Mouse (Mus musculus) embryonic facial prominence, embryonic 14.5 days (tissue): Measurements from ENCODE around the gene Trpm8. TPM values are rescaled to one million over a fixed set of nuclear protein-coding genes. Genes with fewer than 3 reads are reported as not detected.
A peak's percentile ranks its signal among the peaks of the same experiment; 100 is the strongest.

ENCODE experiments used
- ATAC-seq: fragments of 200-750 bp; cut with Nextera tagmentation; 2 replicates; pipeline ENCODE4 v1.8.0; 2017; ENCODE audit warnings: low read depth, moderate number of reproducible peaks, moderate TSS enrichment
- DNase-seq: peaks from one replicate; pipeline ENCODE4 v3.0.0-alpha.2; 2015; ENCODE audit warnings: low spot score
- H3K27ac ChIP-seq: fragments of 300-500 bp; sonication (generic); replicated peaks from 2 replicates; pipeline ENCODE4 v1.5.1; 2014; ENCODE audit warnings: low read depth, mild to moderate bottlenecking, low read length, moderate library complexity
- H3K27me3 ChIP-seq: fragments of 300-500 bp; sonication (generic); replicated peaks from 2 replicates; pipeline ENCODE4 v1.6.1; 2014; ENCODE audit warnings: low read length; ENCODE audit not compliant: control insufficient read depth, insufficient read depth
- H3K36me3 ChIP-seq: fragments of 300-500 bp; sonication (generic); 2 replicates; pipeline ENCODE4 v1.6.1; 2014; ENCODE audit warnings: low read length, mixed read lengths; ENCODE audit not compliant: control insufficient read depth, insufficient read depth
- H3K4me1 ChIP-seq: fragments of 300-500 bp; sonication (generic); 2 replicates; pipeline ENCODE4 v1.6.1; 2014; ENCODE audit warnings: antibody characterized with exemption, low read length; ENCODE audit not compliant: control insufficient read depth, insufficient read depth
- H3K4me2 ChIP-seq: fragments of 300-500 bp; sonication (generic); 2 replicates; pipeline ENCODE4 v1.6.1; 2014; ENCODE audit warnings: low read depth, mild to moderate bottlenecking, low read length, moderate library complexity, mixed read lengths
- H3K4me3 ChIP-seq: fragments of 300-500 bp; sonication (generic); 2 replicates; pipeline ENCODE4 v1.5.1; 2014; ENCODE audit warnings: low read depth, mild to moderate bottlenecking, low read length
- H3K9ac ChIP-seq: fragments of 300-500 bp; sonication (generic); 2 replicates; pipeline ENCODE4 v1.6.1; 2014; ENCODE audit warnings: low read depth, mild to moderate bottlenecking, low read length, moderate library complexity, mixed read lengths
- H3K9me3 ChIP-seq: fragments of 300-500 bp; sonication (generic); 2 replicates; pipeline ENCODE4 v1.6.1; 2016; ENCODE audit warnings: low read length; ENCODE audit not compliant: control insufficient read depth
- WGBS: fragments of 180-500 bp; shearing (Covaris S2); extraction: QIAGEN DNeasy Blood & Tissue Kit; methylation state at CpG from one replicate; pipeline ENCODE4 v1.1.7; 2014; 5-methylcytosine and 5-hydroxymethylcytosine counted together
- polyA plus RNA-seq: library from polyadenylated mRNA; unstranded; fragments of >200 nt; fragmentation: Nextera tagmentation; extraction: Ambion mirVana; gene quantifications from 2 replicates; pipeline ENCODE4 v1.2.1, GENCODE M21; 2014

Trpm8 gene
- polyA plus RNA-seq, 1 experiment from 2014 or later: 0.07 TPM

- ATAC-seq (no peak), DNase-seq (no peak)
- Histone ChIP-seq H3K27me3 (no peaks in the 10 kb centered on the region), H3K9ac (no peak overlapping the region), H3K4me1 (no peaks in the 10 kb centered on the region), H3K9me3 (peaks cover 77% of the 10 kb centered on the region), H3K4me2 (no peak overlapping the region), H3K36me3 (no peaks in the 10 kb centered on the region), H3K27ac (no peak overlapping the region), H3K4me3 (no peak overlapping the region)
- WGBS: 73% methylated on average over 3 of the region's 3 CpGs
These were observed 11.3 kb downstream of the Trpm8 start for GRCm38 (mm10) chr1:88288789-88289127.

GRCm38 (mm10) chr1:88289152-88289551 is 11.7 kb downstream of the Trpm8 start:
- no peak overlapping the region for H3K9ac ChIP-seq
- no peaks in the 10 kb centered on the region for H3K4me1 ChIP-seq
- 60% methylated on average over 2 of the region's 2 CpGs for WGBS
- H3K27ac ChIP-seq: no peak overlapping the region
- no peaks in the 10 kb centered on the region for H3K27me3 ChIP-seq
- peaks cover 73% of the 10 kb centered on the region for H3K9me3 ChIP-seq
- no peaks in the 10 kb centered on the region for H3K36me3 ChIP-seq
- no peak for ATAC-seq
- no peak overlapping the region for H3K4me3 ChIP-seq
- no peak overlapping the region for H3K4me2 ChIP-seq
- no peak for DNase-seq

- no peak overlapping the region for H3K4me2 ChIP-seq
- H3K27me3 ChIP-seq: no peaks in the 10 kb centered on the region
- ATAC-seq: no peak
- no peak for DNase-seq
- no peak overlapping the region for H3K27ac ChIP-seq
- H3K4me1 ChIP-seq: no peaks in the 10 kb centered on the region
- no peak overlapping the region for H3K4me3 ChIP-seq
- whole genome bisulfite sequencing: 40% methylated on average over 4 of the region's 4 CpGs
- H3K9me3 ChIP-seq: peaks cover 66% of the 10 kb centered on the region
- no peak overlapping the region for H3K9ac ChIP-seq
- no peaks in the 10 kb centered on the region for H3K36me3 ChIP-seq
These were observed 12.5 kb downstream of the Trpm8 start for GRCm38 (mm10) chr1:88289917-88290316.

GRCm38 (mm10) chr1:88290511-88290910 is 13.1 kb downstream of the Trpm8 start:
- ATAC-seq (no peak), DNase-seq (no peak)
- WGBS: 57% methylated on average over 1 of the region's 1 CpGs
- H3K4me3 ChIP-seq: no peak overlapping the region
- no peak overlapping the region for H3K9ac ChIP-seq
- H3K4me1 ChIP-seq: no peaks in the 10 kb centered on the region
- peaks cover 66% of the 10 kb centered on the region for H3K9me3 ChIP-seq
- no peaks in the 10 kb centered on the region for H3K27me3 ChIP-seq
- H3K4me2 ChIP-seq: no peak overlapping the region
- H3K36me3 ChIP-seq: no peaks in the 10 kb centered on the region
- H3K27ac ChIP-seq: no peak overlapping the region

GRCm38 (mm10) chr1:88291409-88292005 is 14.0 kb downstream of the Trpm8 start:
- Histone ChIP-seq H3K4me1 (no peaks in the 10 kb centered on the region), H3K9me3 (peaks cover 66% of the 10 kb centered on the region), H3K4me3 (no peak overlapping the region), H3K27ac (no peak overlapping the region), H3K4me2 (no peak overlapping the region), H3K27me3 (no peaks in the 10 kb centered on the region), H3K36me3 (no peaks in the 10 kb centered on the region), H3K9ac (no peak overlapping the region)
- ATAC-seq: no peak
- WGBS: 62% methylated on average over 3 of the region's 3 CpGs
- DNase-seq: no peak

GRCm38 (mm10) chr1:88292057-88292456 is 14.6 kb downstream of the Trpm8 start:
- ATAC-seq (no peak), DNase-seq (no peak)
- Histone ChIP-seq H3K4me1 (no peaks in the 10 kb centered on the region), H3K9ac (no peak overlapping the region), H3K27me3 (no peaks in the 10 kb centered on the region), H3K9me3 (peaks cover 66% of the 10 kb centered on the region), H3K4me3 (no peak overlapping the region), H3K27ac (no peak overlapping the region), H3K36me3 (no peaks in the 10 kb centered on the region), H3K4me2 (no peak overlapping the region)
- 53% methylated on average over 2 of the region's 2 CpGs for WGBS

- 12% methylated on average over 1 of the region's 1 CpGs for WGBS
- no peak overlapping the region for H3K27ac ChIP-seq
- H3K9me3 ChIP-seq: peaks cover 60% of the 10 kb centered on the region
- H3K4me1 ChIP-seq: no peaks in the 10 kb centered on the region
- ATAC-seq (no peak), DNase-seq (peak; percentile 3)
- H3K9ac ChIP-seq: no peak overlapping the region
- no peaks in the 10 kb centered on the region for H3K36me3 ChIP-seq
- no peaks in the 10 kb centered on the region for H3K27me3 ChIP-seq
- no peak overlapping the region for H3K4me2 ChIP-seq
- H3K4me3 ChIP-seq: no peak overlapping the region
These were observed 17.2 kb downstream of the Trpm8 start for GRCm38 (mm10) chr1:88294650-88295049.

GRCm38 (mm10) chr1:88296171-88296920 is 18.9 kb downstream of the Trpm8 start:
- H3K9ac ChIP-seq: no peak overlapping the region
- DNase-seq: peak; percentile 4
- H3K9me3 ChIP-seq: peaks cover 61% of the 10 kb centered on the region
- no peak overlapping the region for H3K4me3 ChIP-seq
- ATAC-seq: no peak
- H3K4me1 ChIP-seq: no peaks in the 10 kb centered on the region
- H3K27me3 ChIP-seq: no peaks in the 10 kb centered on the region
- 72% methylated on average over 4 of the region's 4 CpGs for WGBS
- no peaks in the 10 kb centered on the region for H3K36me3 ChIP-seq
- H3K4me2 ChIP-seq: no peak overlapping the region
- no peak overlapping the region for H3K27ac ChIP-seq
